Mouse (Mus musculus): Measurements from ENCODE around the gene Fignl1.

- no peak for TF ChIP-seq POLR2A (IDR thresholded peaks at IDR 0.05; ENCODE audit: low read depth, low read length)
- TF ChIP-seq CTCF (conservative IDR thresholded peaks at IDR 0.05; ENCODE audit: insufficient read depth, insufficient read length, low read depth, low read length) = no peak
Observed at GRCm38 (mm10) chr11:11819206-11819605, 10.4 kb upstream of the Fignl1 start.
